Mouse (Mus musculus) cerebellum, adult 11-12 months (tissue): ENCODE results near the gene BC024978.
A peak's percentile ranks its signal among the peaks of the same experiment; 100 is the strongest.
"Not testable (repeated sequence)": the region's sequence is repeated elsewhere in the genome, so short reads cannot be mapped to it uniquely, and the experiment has no call there.

Experiments used
- DNase-seq: peaks from one replicate; pipeline ENCODE4 v3.0.0; 2022

Gene BC024978

DNA sequence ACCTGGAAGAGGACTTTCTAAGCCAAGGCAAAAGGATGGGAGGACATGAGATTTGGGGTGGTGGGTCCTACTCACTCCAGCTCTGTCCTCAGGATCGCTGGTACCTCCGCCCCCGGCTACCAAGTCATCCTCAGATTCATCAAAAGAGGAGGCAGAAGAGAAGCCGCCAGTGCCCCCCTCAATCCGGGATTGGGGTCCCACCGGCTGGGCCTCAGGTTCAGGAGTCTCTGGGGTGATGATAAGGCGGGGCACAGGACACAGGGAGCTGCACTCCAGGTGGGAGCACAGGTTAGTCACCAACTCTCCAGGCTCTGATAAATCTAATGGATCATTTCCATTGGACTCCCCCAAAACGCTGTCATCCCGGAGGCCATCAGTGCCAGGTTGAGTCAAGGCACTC, 31.7 kb downstream of the BC024978 start:
- peak; percentile 63 for DNase-seq

DNA sequence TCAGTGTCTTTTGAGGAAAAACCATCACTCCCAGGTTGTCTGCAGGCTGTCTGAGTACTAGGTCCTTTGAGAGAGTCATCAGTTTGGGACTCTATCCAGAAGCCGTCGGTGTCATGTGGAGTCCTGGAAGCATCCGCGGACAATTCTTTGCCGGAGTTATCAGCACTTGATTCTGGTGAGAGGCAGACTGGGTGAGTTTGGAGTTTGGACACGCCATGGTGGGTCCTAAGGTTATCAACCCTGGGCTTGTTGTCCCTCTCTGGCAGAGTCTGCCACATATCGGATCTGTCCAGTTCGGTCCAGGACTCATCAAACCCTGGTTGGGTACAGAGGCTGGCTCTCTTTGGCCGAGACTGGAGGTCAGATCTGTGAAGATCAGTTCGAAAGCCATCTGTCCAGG, 32.1 kb downstream of the BC024978 start:
- DNase-seq, result peak; percentile 69

DNA sequence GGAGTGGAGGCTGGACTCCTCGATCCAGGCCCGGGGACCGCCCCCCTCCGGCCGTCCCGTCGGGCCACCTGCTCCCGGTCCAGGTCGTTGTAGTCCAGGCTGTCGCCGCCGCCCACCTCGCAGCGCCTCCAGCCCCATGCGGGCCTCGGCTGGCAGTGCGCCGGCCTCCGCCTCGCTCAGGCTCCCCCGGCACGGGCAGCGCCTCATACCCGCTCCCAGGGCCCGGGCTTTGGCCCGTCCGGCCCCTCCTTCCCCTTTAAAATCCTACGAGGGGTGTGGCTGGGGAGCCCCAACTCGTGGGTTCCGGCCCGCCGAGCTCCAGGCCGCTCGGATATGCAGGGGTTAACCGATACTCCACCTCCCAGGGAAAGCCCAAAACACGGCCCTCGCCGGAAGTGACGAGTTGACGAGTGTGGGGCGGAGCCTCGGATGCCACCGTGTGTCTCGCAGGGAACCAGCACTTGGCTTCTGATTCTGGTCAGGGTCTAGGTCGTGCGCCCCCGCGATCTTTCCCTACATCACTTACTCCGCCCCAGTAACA, 32.8 kb downstream of the BC024978 start, which contains the start of gene Itpkc:
Itpkc (minus strand) TSS at position 381 of the 541 bp plus-strand sequence.
- DNase-seq, result peak; percentile 89

DNA sequence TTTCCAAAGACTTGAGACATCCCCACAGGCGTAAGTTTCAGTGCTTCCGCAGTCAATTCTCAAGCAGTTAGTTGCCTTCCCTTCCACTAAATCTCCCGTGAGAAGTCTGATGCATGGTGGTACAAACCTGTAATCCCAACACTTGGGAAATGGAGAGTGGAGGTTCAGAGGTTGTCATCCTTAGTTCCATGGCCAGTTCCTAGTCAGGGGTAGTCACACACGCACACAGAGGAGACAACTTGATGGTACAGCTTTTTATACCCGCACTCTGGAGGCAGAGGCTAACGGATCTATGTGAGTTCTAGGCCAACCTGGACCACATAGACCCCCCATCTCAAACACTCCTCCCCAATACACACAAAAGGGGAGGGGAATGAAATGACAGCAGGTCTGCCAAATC, 33.3 kb downstream of the BC024978 start:
- peak; percentile 48 for DNase-seq

DNA sequence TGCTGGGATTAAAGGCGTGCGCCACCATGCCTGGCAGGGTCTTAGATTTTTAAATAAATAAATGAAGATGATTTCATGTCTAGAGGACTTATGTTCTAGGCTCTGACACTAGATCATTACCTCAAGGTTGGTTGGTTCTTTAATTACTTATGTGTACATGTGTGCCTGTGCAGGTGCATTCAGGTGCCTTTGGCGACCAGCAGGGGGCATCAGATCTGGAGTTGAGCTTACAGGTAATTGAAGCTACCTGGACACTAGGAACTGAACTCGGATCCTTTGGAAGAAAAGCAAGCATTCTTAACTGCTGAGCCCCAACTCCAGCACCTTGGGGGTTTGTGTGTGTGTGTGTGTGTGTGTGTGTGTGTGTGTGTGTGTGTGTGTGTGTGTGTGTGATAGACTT, 35.2 kb downstream of the BC024978 start:
- DNase-seq, result no peak

DNA sequence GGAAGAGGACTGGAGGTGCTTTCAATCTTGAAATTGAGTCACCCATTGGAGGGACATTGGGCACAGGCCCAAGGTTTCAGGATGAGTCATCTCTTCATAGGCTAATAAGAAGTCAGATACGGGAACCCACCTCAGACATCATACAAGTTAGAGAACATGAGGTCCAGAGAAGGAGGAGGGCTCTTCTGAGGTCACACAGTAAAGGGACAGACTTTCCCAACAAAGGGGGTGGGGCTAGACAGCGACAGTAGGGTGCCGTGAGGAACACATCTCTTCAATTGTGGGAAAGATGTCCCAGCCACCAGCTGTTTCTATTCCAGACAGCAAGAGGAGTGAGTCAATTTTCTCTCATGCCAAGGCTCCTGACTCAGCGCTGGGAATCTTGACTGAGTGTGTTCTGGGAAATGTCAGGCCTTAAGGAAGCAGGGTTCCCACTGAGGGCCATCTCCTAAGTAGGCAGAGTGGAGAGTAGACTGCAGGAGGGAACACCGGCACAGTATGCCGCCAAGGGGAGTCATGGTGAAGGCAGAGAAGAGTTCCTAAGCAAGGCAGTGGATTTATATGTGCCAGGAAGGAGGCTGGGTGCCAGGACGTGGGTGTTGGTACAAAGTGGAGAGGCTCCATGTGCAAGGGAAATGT, 36.2 kb downstream of the BC024978 start:
- peak; percentile 57 for DNase-seq

DNA sequence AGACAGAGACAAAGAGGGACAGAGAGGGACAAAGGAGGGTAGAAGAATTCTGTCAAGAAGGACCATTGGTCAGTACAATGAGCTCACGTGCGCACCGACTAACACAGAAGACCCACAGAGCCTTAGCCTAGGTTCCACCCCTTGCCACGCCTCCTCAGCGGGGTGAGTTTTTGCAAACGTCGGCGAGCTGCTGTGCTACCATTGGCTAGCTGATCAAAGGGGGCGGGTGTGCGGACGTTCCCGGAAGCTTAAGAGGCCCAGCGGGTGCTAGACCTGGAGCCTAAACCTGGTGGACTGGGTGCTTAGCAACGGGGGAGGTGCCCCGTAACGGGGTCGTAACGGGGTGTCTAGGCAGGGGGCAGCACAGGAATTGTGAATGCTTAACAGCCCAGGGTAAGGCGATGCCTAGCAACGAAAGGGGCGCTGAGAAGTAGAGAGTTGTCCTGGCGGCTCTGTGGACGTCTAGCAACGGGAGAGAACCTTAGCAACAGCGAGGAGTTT, 37.2 kb downstream of the BC024978 start, which contains the start of gene Coq8b:
Coq8b (plus strand) TSS at position 243 of the 501 bp plus-strand sequence.
- peak; percentile 90 for DNase-seq

DNA sequence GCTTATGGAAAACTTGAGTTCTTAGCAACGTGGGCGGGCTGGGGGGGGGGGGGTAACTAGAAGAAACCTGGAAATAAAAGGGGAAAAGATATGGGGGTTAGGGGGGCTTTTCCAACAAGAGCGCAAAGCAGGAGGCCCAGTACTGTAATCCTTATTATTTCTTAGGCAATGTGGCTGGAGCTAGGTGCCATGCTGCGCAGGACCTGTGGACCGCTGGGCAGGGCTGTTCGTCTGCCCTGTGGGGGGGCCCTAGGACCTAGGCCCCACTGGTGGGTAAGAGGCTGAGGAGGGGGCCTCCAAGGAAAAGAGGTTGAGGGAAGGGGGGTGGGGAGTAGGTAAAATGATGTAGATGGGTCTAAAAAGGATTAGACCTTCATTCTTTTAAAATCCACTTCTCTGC, 37.7 kb downstream of the BC024978 start:
- peak; percentile 52 for DNase-seq

DNA sequence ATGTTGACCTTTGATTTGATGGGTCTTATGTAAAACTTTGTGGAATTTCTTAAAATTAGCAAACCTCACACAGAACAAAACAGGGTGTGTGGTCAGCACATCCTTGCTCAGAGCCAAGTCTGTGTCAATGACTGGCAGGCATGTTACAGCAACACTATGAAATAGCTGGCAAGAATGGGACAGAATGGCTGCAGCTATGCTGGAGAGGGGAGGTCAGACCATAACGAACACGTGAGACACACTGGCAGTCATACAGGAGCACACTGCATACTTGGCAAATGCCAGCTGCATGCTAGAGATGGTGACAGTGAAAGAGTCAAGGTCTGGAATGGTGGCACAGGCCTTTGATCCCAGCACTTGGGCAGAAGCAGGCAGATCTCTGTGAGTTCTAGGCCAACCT, 40.1 kb downstream of the BC024978 start:
- DNase-seq, result no peak

DNA sequence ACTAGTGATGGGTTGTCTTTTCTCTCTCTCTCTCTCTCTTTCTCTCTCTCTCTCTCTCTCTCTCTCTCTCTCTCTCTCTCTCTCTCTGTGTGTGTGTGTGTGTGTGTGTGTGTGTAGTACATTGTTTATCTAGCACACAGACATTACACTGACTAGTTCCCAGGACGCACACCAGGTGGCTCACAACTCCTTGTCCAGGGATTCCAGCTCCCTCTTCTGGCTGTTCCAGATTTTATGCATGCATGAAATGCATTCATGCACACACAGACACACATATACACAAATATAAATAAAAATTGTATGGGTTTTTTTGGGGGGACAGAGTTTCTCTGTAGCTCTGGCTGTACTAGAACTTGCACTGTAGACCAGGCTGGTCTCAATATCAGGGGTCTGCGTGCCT, 41.9 kb downstream of the BC024978 start:
- no peak for DNase-seq

DNA sequence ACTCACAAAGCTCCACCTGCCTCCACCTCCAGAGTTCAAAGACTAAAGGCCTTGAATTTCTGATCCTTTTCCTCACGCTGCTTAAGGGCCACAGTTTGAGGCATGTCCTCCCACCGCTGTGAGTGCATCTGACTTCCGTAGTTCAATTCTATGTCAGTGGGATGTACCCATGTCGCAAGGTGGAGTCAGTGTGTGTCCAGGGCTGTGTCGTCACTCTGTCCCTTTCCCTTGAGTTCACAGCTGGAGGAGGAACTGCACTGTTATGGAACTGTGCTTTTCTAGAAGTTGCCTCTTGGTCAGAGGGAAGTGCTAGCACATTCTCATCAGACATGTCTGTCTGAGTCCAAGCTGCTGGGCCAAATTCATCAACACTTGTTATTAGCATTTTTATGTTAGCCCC, 43.0 kb downstream of the BC024978 start:
- DNase-seq, result no peak

DNA sequence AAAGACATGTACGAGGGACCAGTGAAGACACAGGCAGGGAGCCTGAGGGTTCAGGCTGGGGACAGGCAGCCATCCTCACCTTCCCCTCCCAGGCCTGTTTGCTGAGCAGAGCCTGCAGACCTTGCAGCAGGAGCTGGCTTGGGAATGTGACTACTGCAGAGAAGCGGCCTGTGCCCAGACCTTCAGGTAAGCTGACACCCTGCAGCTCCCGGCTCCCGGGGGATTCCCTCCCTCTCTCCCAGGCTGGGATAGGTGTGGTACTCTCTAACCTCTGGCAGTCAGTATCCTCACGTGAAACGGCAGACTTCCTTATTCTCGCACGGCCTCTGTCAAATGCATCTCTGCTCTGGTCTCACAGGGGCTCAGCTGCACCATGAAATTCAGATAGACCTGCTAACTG, 47.6 kb downstream of the BC024978 start:
- DNase-seq, result no peak

DNA sequence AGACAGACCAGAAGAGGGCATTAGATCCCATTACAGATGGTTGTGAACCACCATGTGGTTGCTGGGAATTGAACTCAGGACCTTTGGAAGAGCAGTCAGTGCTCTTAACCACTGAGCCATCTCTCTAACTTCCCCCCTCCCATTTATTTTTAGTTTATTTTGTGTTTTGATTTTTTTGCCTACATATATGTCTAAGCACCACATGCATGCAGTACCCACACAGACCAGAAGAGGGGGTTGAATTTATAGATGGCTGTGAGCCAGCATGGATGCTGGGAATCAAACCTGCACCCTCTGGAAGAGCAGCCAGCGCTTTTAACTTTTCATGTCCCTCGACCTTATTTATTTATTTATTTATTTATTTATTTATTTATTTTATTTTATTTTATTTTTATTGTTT, 48.5 kb downstream of the BC024978 start:
- DNase-seq, result not testable (repeated sequence)

DNA sequence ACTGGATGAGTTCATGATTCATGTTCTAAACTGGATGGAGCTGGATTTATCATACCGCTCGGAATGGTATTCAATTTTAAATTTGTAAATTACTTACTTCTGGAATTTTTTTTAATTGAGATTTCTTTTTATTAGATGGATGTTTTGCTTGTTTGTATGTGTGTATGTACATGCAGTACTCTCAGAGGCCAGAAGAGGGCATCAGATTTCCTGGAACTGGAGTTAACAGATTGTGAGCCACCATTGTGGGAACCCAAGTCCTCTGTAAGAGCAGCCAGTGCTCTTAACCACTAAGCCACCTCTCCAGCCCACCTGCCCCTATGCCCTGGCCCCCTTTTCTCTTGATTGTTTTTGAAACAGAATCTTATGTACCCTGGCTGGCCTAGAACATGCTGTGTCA, 53.6 kb downstream of the BC024978 start:
- no peak for DNase-seq

DNA sequence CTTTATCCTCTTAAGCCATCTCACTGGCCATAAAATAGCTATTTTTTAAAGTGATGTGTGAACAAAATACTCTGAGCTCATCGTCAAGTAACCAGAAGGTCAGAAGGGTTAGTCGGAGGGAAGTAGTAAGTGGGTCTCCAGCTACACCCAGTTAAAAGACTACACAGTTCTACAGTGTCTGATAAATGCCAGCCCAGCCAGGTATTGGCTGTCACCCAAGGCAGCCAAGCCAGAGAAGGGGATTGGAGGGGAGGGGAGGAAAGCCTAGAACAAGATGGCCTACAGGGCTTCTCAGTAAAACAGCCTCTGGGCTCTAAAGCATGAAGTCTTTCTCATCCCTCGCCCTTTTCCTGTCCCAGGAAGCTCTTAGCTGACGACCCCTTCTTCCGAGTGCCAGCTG, 54.3 kb downstream of the BC024978 start:
- no peak for DNase-seq

DNA sequence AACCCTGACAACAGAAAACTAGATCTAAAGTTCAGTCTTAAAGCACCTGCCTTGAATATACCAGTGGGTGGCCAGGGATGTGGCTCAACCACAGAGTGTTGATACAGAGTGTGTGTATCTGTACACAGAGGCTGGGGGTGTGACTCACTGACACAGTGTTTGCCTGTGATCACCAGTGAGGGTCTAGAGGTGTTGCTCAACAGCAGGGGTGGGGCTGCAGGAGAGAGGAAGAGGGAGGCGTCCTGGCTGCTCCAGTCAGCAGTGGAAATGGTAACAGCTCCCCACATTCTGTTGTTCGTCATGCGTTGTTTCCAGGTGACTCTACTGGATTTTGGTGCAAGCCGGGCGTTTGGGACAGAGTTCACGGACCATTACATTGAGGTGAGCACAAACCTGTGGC, 56.4 kb downstream of the BC024978 start:
- DNase-seq, result no peak

DNA sequence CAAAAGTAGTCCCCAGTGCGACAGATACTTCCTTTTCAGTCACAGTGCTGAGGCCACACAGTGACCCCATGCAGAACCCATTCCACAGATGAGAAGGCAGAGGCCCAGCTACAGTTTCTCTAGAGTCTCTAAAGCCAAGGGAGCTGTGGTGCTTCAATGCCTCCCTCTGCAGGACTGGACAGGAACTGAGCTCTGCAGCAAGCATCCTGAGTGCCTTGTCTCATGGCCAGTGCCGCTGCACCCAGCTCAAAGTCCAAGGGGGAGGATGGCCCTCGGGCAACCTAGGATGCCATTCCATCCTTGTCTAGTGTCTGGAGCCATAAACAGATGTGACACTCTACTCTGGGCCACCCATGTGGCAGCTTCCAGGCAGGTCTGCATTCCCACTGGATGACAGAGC, 60.1 kb downstream of the BC024978 start:
- DNase-seq, result peak; percentile 54

DNA sequence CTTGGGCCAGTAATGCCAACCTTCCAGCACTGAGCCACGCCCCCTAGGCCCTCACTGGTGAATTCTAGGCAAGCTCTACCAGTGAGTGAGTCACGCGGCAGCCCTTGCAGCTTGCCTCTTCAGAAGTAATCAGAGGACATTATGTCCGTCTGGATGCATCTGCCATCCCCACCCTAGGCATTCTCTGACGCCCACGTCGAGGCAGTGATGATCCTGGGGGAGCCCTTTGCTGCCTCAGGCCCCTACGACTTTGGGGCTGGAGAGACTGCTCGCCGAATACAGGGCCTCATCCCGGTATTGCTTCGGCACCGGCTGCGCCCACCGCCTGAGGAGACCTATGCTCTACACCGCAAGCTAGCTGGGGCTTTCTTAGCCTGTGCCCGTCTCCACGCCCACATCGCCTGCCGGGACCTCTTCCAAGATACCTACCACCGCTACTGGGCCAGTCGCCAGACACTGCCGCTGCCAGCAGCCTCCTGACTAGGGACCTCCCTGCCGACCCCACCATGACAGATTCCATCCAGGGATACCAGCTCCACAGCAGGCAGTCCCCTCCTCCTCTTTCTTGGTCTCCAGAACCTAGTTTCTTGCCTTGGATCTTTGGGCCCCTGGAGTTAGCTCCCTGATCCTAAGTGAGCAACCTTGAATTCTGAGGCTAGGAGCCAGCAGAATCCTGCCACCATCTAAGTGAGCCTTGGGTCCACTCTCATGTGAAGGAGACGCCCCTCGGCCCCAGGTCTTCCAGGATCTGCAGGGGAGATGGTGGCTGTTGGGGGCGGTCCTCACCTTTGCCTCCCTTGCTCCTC, 61.7 kb downstream of the BC024978 start:
- peak; percentile 85 for DNase-seq

DNA sequence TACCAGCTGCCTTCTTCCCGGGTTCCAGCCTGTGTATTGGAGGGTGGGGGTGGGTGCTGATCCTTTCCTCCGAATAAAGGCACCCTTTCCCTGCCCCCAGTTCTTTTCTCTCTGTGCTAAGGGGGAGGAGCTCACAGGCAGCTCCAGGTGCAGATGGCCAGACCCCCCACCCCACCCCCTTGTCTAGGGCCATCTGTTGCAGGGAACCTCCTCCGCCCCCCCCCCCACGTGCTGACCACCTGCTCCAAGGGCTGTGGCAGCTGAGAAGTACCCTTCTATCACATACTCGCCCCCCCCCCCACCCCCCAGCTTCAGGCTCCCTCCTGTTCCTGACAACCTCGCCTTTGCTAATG, 62.2 kb downstream of the BC024978 start:
- no peak for DNase-seq

DNA sequence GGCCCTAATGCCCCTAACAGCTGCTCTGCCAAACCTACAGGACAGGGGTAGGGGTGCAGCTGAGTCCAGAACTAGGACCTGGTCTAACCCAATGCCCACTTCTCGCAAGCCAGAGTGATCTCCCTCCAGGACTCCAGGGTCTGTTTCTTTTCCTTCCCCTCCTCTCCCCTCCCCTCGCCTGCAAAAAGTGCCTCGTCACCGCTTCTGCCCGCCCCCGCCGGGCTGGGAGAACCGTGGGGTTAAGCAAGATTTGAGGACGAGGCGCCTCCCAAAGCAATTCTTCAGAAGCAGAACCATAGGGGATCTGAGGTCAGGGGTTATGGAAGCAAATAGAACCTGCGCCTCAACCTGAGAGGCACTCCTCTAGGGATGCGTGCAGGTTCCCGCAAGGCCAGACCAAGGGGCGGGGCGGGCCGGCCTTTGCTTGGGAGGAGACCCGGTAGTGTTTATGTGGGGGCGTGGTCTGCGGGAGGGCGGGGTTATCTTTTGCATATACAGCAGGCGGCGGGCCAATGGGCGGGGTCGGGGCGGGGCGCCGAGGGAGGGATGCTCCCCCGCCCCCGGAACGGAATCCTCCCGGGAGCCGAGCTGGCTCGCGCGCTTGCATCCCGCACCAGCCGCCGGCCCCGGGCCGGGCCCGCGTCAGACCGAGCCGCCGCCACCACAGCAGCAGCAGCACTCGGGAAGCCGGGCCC, 62.8 kb downstream of the BC024978 start, which contains the start of gene Numbl:
Numbl (plus strand) TSS at position 229 of the 695 bp plus-strand sequence.
- peak; percentile 95 for DNase-seq

DNA sequence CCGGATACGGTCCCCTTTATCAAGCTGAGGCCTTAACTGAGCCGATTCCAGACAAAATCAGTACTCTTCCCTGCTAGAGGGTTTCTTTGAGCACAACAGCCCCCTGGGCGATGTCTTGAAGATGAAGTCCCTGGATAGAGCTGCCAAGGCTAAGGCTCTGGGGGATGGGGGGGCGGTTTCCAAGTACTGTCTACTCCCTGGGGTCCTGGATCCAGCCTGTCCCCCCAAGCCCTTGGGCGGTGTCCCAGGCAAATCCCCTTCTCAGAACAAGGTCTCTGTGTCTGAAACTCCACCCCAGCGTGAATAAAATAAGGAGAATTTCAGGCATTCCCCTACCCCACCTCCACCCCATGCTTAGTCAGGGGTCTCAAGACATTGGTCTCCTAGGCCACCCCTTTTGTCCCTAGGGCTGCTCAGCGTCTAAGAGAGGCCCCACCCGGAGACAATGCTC, 63.7 kb downstream of the BC024978 start:
- DNase-seq, result peak; percentile 75

DNA sequence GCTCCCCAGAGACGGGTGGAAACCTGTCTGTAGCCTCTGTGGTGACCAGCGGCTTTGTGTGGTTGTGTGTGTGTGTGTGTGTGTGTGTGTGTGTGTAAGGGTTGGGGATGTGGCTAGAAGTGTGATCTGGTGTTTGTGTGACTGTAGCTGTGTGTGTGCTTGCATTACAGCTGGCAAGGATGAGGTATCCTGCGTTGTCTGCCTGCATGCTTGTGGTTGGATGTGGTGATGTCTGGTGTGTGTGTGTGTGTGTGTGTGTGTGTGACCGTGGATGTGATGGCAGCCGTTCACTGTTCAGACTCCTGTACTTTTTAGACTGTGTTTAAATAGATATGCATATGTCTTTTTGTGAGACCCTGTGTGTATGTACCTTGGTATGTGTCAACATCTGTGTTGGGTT, 64.2 kb downstream of the BC024978 start:
- DNase-seq, result no peak
